Mouse (Mus musculus) embryonic fibroblast, embryonic 13.5 days (primary cell): ENCODE measurements around the gene Wdr70.

Experiments used
- CTCF ChIP-seq: IDR thresholded peaks from 2 replicates; pipeline ENCODE4 v1.5.1; 2011; ENCODE audit warnings: mild to moderate bottlenecking, control low read depth, low read length, moderate library complexity, borderline replicate concordance; ENCODE audit not compliant: insufficient read depth
- POLR2A ChIP-seq: IDR thresholded peaks from 2 replicates; pipeline ENCODE4 v1.6.1; 2011; ENCODE audit warnings: low read depth, mild to moderate bottlenecking, control low read depth, low read length, moderate library complexity

GRCm38 (mm10) chr15:7823886-7824285 is 275.1 kb downstream of the Wdr70 start:
- no peak for TF ChIP-seq CTCF
- TF ChIP-seq POLR2A, result no peak
